Mouse (Mus musculus): Measurements from ENCODE around the gene Lbx1.

Gene Lbx1

DNA sequence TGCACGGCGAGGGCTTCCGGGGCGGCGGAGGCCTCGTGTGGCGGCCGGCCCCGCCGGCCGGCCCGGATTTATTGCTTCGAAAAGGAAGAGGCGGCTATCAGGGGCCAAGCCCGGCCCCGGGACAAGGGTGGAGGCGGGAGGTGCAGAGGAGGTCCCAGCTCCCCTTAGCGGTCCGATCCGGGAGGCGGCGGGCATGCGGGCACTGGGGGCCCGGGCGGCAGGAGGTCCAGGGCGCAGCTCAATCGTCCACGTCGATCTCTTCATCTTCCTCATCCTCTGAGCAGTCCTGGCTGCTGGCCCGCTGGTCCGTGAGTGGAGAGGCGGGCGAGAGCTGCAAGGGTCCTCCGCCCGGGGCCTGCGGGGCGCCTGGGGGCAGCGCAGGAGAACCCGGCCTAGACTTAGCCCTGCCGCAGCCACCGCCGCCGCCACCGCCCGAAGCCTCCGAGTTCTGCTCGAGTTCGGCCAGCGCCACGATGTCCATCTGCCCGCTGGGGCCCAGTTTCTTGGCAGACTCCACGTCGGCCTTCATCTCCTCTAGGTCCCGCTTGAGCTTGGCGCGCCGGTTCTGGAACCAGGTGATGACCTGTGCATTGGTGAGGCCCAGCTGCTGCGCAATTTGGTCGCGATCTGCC lies 2.0 kb downstream of the Lbx1 start:
- DNase-seq, result peak; percentile 34

DNA sequence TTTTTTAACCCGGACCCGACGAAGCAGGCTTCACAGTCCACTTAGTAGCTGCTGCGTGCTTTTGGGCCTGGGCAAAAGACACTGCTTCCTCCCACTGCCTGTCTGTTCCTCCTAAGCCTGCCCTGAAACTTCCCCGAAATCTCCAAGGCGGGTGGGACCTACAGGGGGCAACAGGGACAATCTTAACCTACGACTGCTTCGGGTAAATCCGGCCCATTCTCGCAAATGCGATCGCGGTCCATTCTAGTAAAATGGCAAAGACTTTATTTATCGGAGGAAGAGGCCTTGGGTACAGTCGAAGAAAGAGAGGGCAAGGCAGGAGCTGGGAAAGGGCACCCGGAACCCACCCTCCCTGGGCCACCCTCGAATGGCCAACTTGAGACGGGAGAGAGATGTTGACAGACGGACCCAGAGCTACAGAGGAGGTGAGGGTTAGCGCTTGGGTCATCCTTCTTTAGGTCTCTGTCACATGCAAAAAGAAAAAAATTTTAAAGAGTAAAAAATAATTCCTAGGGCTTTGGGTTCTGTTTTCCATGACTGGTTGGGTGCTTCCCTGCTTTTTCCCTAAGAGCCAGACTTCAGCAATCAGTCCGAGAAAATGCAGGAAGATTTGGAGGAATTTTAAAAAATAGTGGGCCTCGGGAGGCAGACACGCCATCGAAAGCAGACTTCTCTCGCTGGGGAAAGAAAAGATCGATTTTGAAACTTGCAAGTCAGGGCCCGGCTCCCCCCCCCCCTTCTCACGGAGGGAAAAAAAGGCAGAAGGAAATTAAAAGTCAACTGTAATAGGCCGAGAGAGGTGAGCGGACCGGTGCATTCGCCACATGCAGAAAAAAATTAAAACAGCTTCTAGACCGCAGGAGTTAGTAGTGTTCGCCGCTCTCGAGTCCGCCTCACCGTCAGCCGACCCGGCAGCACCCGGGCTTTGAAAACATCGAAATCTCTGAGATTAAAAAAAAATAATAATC lies 2.9 kb downstream of the Lbx1 start:
- DNase-seq, result peak; percentile 39

DNA sequence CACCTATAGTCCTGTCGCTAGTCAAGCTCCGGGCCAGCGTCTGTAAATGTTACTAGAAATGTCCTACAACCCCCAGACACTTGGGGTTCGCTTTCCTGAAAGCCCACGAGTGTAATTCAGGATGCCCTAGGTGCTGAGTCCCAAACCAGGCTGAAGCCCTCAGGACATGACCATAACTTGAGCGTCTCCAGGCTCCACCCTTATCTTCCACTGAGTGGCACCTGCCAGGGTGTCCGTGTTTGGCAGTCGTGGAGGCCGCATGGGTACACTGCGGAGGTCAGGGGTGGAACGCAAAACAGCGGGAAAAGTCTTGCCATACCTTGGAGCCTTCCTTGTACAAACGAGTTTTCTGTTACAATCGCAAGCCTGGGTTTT lies 3.6 kb downstream of the Lbx1 start:
- DNase-seq, result peak; percentile 34

DNA sequence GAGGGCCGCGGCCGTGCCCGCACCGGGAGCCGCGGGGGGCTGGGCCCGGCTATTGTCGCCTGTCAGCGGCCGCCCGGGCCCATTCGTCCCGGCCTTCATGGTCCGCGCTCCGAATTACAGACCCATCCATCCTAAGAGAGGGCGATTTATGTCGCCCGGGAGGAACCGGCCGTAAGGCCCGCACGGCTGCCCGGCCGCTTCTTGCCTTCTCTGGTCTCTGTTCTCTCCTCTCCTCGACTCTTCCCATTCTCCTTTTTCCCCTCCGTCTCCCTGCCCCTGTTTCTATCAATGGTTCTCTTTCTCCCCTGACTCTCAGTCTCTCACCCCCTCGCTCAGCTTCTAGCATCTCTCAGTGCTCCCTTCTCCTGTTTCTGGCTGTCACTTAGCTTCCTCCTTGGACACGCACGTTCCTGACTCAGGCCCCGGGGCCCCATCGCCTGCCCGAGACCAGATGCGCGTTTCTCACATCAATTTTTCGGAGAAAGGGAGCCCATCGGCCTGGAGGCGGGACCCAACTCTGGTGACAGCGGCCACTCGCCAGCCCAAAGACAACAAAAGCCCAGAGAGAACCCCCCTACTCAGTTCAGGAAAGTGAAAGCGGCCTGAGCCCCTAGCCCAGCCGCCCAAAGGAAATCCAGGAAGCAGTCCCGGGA lies 4.1 kb downstream of the Lbx1 start:
- DNase-seq, result peak; percentile 27

DNA sequence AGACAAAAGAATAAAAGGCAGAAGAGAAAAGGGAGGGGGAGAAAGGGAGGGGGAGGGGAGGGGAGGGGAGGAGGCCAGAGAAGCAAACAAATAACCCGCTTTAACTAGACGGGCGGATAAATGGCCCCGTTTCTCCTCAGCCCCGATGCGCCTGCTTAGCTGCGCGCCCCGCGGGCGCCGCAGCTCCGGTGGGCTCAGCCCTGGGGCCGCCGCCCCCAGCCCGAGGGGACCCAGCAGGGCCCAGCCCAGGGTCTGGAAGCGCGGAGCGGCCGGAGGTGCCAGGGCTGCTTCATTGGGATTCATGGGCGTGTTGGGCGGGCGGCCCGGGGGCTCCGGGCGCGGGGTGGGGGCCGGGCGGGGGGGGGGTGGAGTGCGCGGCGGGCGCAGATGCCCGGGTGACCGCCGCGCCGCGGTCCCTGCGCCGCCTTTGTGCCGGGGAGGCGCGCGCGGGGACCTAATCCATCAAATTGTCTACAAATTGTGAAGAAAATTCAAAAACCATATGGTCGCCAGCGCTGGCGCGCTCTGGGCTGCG lies 4.7 kb downstream of the Lbx1 start:
- no peak for DNase-seq

DNA sequence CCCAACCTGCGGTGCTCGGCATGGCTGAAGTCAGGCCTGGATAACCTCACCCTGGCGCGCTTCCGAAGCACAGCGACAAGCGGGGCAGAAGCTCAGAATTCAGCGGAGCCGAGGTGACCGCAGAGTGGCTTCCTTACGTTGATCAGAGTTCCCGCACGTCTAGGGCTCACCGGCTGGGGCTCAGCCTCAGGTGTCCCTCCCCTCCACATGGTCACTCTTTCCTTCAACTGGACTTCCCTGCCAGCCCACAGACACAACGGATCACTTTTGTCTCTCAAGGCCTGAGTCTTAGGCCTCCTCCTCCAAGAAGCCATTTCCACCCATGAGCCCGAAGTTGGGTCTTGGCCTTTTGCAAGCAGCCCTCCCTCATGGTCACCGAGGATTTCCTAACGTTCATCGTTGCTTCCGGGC lies 5.4 kb downstream of the Lbx1 start:
- DNase-seq, result no peak

DNA sequence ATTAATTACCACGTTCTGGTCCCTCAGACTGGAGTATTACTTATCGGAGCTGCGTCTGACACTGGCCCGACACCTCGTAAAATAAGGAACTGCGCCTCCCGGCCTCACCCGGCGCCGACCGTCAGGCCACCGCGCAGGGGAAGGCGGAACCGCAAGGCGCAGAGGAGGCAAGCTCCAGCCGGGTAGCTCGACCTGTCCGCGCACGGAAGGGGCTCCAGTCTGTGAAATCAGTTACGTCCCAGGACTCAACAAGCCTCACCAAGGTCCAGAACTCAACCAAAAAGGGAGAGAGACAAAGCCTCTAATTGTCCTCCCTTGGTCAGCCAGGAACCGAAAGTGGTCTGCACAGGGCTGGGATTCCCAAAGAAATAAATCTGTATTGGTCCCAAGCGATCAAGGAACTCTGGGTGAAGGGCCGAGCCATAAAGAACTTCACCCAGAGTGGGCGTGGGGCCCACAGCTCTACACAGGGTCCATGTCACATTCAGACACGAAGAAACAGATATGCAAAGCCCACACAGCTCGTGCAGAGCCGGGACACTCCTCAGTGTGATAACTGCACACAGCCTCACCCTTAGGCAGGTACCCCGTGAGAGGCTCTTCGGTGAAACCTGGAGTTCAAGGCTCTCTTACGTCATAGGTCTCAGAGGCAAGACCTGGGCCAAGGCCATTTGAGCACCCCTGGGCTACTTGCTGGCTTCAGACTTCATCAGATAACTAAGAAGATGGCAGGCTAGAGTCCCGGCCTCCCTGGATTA lies 6.1 kb downstream of the Lbx1 start:
- peak; percentile 26 for DNase-seq

DNA sequence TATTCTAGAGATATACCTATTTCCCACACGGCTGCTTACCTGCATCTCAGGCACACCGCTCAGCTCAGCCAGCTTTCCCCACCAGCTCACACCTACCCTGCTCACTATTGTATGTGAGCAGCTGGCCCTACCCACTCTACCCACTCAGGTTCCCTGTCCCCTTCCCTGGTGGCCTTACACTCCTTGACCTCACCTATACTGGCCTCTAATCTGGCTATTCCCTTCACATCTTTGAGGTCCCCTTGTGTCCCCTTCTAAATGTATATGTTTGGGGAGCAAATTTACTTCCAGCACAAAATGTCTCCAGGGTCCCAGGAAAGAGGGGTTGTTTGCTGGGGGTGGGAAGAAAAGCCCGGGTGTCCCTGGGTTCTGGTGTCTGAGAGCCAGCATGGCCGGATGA lies 6.8 kb downstream of the Lbx1 start:
- DNase-seq, result no peak

DNA sequence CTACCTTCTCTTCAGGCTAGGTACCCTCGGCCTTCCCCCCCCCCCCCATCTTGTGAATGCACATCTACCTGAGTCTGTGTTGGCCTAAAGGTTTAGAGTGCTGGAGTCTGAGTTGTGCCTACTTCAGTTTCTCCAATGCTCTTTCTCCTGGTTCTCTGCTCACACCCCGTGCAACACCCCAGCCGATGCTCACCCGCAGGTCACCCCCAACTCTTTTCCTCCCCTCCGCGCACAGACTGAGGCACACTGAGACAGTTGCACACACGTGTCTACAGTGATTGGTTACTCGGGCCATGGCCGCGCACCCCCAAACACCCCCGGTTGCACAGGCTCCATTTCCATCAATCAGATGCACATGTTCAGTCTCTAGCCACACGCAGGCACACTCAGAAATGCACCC lies 7.5 kb downstream of the Lbx1 start:
- no peak for DNase-seq

DNA sequence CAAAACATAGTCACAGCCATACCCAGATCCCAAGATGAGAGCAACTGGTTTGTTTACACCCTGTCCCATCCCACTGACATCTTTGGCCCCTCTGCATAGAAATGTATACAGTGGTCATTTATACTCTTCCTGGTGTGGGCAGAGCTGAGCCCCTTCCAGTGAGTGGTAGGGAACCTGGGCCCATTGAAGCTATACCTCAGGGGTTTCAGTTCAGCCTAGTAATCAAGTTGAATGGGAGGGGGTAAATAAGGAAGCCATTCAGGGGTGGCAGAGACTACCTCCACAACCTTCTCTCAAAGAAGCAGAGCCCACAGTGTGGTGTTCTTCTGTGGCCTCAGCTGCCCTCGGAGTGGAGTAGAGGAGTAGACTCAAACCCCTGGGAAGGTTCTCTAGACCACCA lies 7.9 kb downstream of the Lbx1 start:
- no peak for DNase-seq

DNA sequence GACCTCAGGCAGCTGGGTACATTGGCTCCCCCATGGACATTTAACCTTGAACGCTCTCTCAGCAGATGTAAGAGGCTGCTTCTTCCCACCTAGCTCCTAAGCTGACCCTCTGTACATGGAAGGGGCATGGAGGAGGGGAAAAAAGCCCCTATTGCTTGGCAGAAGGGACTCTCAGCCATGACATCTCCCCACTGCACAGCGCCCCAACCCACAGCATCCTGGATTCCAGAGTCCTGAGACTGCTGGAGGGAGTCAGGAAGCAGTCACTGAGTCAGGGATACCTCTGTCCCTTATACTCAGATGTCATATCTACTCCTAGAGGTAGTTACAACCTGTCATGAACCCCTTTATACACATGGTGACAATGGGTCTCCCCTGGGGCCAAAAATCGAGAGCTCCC lies 8.6 kb downstream of the Lbx1 start:
- no peak for DNase-seq

DNA sequence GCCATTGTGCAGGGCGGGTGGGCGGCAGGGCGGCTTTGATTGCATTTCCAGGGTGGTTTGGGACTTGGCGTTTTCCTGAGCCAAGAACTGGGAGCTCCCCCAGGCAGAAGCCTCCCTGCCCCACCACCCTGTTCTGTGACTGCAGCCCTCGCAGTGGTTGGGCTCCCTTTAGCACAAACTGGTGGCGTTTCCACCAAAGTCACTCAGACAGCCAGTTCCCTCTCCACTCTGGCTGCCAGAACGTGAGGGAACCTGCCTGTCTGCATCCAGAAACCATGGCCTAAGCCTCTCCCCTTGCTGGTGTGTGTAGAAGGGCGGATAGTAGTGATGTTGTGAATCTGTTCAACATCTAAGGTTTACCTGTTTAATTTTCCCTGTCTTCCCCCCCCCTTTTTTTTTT lies 9.4 kb downstream of the Lbx1 start:
- no peak for DNase-seq

DNA sequence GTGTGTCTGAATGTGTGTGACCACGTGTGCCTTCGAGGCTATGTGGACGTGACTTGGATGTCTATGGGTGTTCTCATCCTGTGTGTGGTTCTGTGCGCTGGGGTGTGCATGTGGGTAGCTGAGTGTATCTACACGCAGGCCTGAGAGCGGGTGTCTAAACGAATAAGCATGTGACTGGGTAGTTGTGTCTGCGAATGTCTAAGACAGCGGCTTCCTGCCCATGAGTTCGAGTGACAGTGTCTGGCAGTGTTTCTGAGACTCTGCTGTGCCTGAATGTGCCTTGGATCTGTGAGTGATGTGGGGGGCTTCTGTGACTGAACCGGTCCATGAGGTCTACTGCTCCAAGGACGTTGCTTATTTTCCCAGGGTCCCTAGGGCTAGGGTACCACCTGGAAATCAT lies 10.5 kb downstream of the Lbx1 start:
- DNase-seq, result no peak

DNA sequence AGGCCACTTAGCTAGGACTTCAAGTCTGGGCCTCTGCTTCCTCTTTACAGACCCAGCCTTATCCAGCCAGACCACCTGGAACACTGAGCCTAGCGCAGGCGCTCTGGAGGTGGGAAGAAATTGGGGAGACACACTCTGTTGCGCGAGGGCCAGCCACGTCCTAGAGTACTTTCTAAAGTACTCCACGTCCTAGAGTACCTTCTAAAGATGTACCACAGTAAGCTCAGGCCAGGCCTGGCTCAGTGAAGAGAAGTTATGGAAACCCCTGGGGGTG lies 11.4 kb downstream of the Lbx1 start:
- DNase-seq, result no peak

DNA sequence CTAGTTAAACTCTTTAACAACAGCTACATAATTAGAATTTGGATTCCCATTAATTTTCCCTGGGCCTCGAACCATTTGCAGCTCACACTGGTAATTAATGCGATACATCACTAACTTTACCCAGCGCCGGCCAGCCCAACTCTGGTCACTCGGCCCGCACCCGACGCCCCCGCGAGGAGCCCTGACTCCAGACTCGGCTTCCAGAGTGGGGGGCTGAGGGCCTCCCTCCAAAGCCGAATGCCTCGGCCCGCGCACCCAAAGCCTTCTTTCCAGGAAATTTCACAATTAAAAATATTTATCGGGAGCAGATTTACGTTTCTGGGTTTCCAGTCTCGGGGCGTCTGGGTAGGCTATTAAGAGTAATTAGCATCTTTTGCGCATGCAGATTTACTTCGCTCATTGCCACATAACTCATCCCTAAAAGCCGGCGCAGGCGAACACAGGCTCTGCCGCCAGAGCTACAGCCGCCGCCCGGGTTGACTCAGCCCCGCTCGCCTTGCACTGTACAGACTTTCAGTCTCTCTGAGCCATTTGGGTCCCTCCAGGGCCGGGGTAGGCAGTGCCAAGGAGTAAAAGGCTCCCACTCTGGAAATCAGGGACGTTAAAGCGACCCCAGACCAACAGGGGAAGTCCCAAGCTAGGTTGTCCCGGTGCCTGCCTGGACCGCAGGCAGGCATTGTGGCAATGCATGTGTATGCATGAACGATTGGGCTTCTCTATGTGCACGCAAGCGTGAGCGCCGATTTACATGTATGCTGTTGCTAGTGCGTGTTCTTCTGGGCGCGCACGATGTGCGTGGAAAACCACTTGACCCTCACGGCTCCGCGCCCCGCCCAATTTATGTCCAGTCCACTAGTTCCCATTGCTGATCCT lies 12.0 kb downstream of the Lbx1 start:
- peak; percentile 30 for DNase-seq

DNA sequence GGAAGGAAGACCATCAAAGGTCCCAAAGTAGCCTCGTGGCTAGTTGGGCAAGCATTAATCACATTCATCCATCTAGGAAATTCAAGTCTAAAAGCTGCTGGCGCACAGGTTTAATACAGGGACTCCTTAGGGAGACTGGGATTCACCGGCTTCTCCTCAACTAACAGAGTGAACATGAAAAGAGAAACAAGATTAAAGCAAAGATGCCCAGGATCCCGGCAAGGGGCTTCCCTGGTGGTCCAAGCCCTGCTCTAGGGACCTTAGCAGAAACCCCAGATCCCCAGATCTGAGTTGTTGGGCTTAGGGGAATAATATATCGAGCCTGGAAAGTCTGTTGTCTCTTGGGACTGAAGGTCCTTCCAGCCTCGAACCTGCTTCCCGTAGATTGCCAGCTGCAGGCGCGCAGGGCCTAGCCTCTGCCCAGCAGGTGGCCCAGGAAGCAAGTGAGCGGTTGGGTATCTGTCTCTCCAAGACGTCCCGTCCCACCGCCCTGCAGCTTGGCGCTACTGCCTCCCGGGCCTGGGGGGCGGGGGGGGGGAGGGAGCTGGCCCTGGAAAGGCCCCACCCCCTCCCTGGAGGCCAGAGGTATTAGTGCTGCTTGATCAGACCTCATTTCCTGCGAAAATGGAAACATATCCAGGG lies 13.3 kb downstream of the Lbx1 start:
- DNase-seq, result no peak

DNA sequence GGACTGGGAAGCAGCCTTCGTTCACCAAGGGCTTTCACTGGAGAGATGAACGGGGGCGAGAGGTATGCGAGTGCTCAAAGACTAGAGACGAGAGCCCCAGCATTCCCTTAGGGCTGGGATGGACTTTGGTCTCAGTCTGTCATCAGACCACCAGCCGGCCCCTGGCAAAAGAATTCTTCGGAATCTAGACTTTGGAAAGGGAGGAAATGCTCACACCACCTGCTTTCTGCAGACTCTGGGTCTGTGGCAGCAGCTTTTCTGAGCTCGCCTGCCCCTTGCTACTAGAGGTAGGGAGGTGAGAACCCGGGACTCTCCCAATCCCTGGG lies 14.2 kb downstream of the Lbx1 start:
- DNase-seq, result no peak

DNA sequence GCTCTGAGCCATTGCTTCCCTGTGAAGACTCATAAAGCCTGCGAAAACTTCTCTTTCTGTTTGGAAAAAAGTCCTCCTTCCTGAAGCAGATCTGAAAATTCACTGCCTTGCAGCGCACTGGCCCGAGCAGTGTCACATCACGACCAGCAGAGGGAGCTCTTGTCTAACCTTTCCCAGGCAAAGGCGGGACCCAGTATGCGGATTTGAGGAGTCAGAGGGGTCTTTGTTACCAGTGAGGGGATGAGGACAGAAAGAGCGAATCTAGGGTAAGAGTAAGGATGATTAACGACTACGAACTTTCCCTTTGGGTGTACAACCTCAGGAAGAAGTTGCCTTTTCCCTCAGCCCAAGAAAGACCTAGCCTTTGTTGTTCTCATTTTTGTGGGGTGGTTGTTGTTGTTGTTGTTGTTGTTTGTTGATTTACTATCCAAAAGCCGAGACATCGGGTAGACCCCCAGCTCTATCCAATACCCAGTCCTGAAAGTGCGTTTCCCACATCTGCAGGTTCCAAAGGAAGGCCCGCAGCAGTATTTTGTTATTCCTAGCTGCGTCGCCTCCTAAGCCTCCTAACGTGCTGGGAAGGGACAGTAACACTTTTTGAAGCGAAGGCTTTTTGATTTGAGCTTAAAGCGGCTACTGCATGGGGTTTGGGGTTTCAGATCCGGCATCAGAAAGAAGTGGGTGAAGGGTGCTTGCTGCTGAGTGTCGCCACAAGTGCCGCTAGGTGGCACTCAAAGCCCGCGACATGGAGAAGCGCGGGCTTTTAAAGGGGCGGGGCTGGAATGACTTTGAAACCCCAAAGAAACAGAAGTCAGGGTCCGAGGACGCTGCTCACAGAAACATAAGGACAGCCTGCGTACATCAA lies 14.8 kb downstream of the Lbx1 start:
- peak; percentile 80 for DNase-seq

DNA sequence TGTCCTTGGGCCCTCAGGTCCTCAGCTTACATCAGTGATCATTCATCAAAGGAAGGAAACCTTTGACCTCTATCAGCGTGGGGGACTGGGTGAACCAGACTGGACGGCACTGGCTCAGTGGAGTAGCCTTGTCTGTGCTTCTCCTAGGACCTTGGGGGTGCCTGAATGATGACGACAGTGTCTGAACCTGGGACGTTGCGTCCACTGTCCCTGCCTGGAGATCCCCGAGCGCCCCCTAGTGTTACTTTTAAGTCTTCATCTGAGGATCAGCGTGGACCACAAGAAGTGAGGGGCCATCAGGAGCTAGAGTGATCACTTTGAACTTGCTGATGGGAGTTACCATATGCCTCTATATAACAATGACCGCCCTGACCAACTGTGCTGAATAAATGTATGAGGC lies 19.4 kb downstream of the Lbx1 start:
- DNase-seq, result no peak

DNA sequence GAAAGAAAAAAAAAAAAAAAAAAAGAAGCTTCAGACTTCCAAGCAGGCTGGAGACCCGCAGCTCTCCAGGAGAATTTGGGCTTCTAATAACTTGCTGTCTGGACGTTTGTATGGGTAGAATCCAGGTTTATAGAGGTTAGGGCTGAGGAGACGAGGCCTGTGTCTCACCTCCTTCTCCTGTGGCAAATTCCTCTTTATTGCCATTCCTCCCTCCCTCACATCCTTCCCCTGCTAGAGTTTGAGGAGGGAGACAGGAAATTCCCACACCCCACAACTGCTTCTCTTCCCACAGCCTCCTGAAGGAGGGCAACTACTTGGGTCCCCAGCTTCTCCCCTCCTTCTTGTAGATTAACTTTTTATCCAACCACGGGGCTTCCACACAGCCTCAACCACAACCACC lies 20.2 kb downstream of the Lbx1 start:
- DNase-seq, result no peak
